Mouse (Mus musculus) small intestine, adult 2 months (tissue): ENCODE results near the gene Lcn5.

Experiments used
- CTCF ChIP-seq: fragments of 200-500 bp; IDR thresholded peaks from 2 replicates; pipeline ENCODE4 v1.5.1; 2012; ENCODE audit warnings: low read depth, mild to moderate bottlenecking, control low read depth, inconsistent platforms, low read length, moderate library complexity, mixed read lengths; ENCODE audit not compliant: insufficient replicate concordance, insufficient read length; ENCODE audit errors: extremely low read depth
- POLR2A ChIP-seq: fragments of 200-500 bp; IDR thresholded peaks from 2 replicates; pipeline ENCODE4 v1.6.1; 2012; ENCODE audit warnings: low read depth, mild to moderate bottlenecking, control low read depth, inconsistent platforms, low read length, moderate library complexity

- TF ChIP-seq CTCF (no peak), POLR2A (no peak)
Observed at GRCm38 (mm10) chr2:25608671-25609070, 49.1 kb upstream of the Lcn5 start.
